Mouse (Mus musculus) olfactory bulb, adult 2 months (tissue): ENCODE measurements around the gene Gss.

Experiments used
- CTCF ChIP-seq: fragments of 200-500 bp; IDR thresholded peaks from 2 replicates; pipeline ENCODE4 v1.5.1; 2012; ENCODE audit warnings: low read depth, mild to moderate bottlenecking, low read length, moderate library complexity; ENCODE audit not compliant: insufficient read depth
- POLR2A ChIP-seq: fragments of 200-500 bp; IDR thresholded peaks from 2 replicates; pipeline ENCODE4 v1.6.1; 2012; ENCODE audit warnings: mild to moderate bottlenecking, low read depth, low read length, moderate library complexity; ENCODE audit not compliant: insufficient read depth

DNA sequence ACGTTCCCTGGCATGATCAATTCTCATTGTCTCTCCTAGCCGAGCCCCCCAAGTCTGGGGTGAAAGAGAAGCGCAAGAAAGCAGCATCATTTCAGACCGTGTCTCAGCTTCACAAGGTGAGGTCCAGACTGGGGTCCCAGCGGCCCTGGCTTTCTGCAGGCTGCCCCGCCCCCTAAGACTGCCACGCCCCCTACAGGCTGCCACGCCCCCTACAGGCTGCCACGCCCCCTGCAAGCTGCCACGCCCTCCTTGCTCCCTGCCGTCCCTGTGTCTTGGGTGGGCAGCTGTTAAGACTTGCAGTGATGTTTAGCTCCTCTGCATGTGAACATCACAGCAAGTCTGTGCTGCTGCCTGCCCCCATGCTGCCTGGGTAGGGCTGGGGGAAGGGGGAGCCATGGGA lies 30.0 kb upstream of the Gss start:
- no peak for TF ChIP-seq POLR2A
- TF ChIP-seq CTCF: no peak
